Mouse (Mus musculus): ENCODE measurements at regions not wholly inside any gene's neighbourhood (a gene's known extent, or its start where the extent isn't known, plus 50 kb on each side); places are given as distances from the start of the nearest gene placed in this dataset.

DNA sequence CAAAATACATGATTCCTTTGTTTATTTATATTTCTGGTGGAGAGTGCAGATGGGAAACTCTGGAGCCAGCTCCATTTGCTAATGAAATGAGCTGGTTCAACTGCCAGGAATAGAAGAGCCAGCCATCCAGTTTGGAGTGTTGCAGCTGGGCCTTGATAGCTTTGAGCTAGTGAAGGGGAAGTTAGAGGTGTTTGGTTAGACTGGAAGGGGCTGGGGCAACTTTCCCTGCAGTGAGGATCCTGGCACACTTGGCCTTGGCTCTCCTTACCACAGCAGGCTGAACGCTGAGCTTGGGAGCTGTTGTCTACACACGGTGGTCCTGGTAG is 133.2 kb upstream of the Frg1 start:
- TF ChIP-seq CTCF (conservative IDR thresholded peaks at IDR 0.05; ENCODE audit: insufficient read depth, insufficient read length, low read depth, low read length) (no peak), POLR2A (IDR thresholded peaks at IDR 0.05; ENCODE audit: low read depth, low read length) (no peak)

Measured in kidney, adult 2 months (tissue).